Mouse (Mus musculus) macrophage (primary cell): ENCODE measurements around the gene Psmg4. TPM values are rescaled to one million over a fixed set of nuclear protein-coding genes. Genes with fewer than 3 reads are reported as not detected.

Experiments
- H3K27ac ChIP-seq: fragments of 350-480 bp; formaldehyde crosslinking; 2 replicates; pipeline ENCODE4 v1.9.0; 2021
- H3K36me3 ChIP-seq: fragments of 350-480 bp; formaldehyde crosslinking; 2 replicates; pipeline ENCODE4 v1.9.0; 2021; ENCODE audit errors: inconsistent target
- H3K4me3 ChIP-seq: fragments of 350-480 bp; formaldehyde crosslinking; 2 replicates; pipeline ENCODE4 v1.9.0; 2021; ENCODE audit errors: inconsistent target
- H3K79me2 ChIP-seq: fragments of 350-480 bp; formaldehyde crosslinking; 2 replicates; pipeline ENCODE4 v1.9.0; 2021; ENCODE audit errors: inconsistent target
- WGBS: methylation state at CpG from one replicate; pipeline ENCODE4 v1.1.7; 2026; ENCODE audit warnings: inconsistent platforms; ENCODE audit not compliant: missing documents; 5-methylcytosine and 5-hydroxymethylcytosine counted together
- polyA plus RNA-seq: library from polyadenylated mRNA; stranded (reverse); fragments of 250-400 nt; gene quantifications from 3 replicates; pipeline ENCODE4 v1.2.4, GENCODE M21; 2018; ENCODE audit warnings: inconsistent platforms

Gene Psmg4
- polyA plus RNA-seq, 1 experiment from 2014 or later, result 13.9 TPM

DNA sequence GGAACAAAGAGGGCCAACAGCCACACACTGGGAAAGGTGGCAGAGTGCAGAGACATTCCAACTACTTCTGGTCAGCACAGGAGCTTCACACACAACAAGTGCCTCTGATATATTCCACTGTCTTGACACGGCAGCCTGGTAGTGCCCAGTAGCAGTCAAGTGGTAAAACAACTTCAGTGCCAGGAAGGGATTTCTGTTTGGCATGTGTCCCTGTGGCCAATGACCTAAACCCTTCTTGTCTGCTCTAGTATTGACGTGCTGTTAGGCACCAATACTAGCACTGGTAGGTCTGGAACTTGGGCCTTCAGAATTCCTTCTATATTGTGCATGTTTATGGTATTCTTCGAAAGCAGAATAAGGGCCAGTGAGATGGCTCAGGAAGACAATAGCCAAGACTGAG, 42.5 kb downstream of the Psmg4 start:
- H3K36me3 ChIP-seq, result no peaks in the 10 kb centered on the region
- 96% methylated on average over 3 of the region's 3 CpGs for WGBS
- H3K79me2 ChIP-seq, result no peaks in the 10 kb centered on the region
- no peak overlapping the region for H3K4me3 ChIP-seq
- no peak overlapping the region for H3K27ac ChIP-seq

DNA sequence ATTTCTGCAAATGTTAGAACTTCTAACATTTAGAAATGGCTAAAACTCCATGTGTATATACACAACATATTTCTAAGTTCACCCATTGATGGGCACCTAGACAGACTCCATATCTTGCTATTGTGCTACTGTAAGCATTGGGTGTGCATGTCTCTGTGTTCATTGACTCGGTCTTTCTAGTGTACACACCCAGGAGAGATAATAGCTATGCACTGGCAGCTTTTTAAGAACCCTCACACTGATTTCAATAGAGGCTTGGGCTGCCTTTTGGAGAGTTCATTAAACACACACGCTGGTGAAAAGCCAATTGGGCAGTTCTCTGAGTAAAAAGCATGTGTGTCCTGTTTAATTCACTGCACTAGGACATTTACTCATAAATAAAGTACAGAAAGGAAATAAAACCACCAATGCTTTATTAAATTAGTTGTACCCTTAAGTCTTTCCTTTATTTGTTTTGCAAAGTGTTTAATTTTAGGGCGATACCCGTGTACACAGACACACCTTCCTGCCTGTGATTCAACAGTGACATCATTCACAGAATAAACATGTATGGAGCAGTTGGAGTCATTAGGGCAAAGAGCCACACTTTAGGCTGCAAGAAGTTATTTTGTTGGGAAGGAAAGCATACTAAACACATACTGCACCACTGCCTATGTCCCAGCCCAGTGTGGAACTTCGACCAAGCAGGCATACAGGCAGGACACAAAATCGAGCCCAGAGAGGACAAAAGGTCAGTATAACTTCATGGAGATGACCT, 45.1 kb downstream of the Psmg4 start:
- WGBS, result 89% methylated on average over 6 of the region's 6 CpGs

DNA sequence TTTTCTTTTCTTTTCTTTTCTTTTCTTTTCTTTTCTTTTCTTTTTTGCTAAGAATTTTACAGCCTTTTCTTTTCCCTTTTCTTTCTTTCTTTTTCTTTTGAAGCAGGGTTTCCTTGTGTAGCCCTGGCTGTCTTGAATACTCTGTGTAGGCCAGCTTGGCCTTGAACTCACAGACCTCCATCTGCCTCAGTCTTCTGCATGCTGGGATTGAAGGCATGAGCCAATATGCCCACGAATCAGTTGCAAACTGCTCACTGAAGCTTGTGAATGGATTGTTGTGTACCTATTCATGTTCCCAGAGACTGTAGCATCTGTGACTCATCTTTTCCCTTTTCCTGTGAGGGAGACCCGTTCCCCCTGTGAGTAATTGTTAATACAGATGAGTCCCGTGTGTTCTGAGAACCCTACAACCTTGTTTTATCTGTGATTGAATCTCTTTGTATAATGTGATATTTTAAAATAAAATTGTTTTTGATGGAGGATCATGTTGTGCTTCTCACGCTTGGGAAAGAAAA, 48.6 kb downstream of the Psmg4 start:
- 76% methylated on average over 4 of the region's 4 CpGs for WGBS
- no peaks in the 10 kb centered on the region for H3K79me2 ChIP-seq
- no peaks in the 10 kb centered on the region for H3K36me3 ChIP-seq
- H3K27ac ChIP-seq, result no peak overlapping the region
- no peak overlapping the region for H3K4me3 ChIP-seq

More for the DNA sequence above, 45.1 kb downstream of the Psmg4 start:
- no peaks in the 10 kb centered on the region for H3K79me2 ChIP-seq
- no peak overlapping the region for H3K4me3 ChIP-seq
- H3K36me3 ChIP-seq, result no peaks in the 10 kb centered on the region
- no peak overlapping the region for H3K27ac ChIP-seq

DNA sequence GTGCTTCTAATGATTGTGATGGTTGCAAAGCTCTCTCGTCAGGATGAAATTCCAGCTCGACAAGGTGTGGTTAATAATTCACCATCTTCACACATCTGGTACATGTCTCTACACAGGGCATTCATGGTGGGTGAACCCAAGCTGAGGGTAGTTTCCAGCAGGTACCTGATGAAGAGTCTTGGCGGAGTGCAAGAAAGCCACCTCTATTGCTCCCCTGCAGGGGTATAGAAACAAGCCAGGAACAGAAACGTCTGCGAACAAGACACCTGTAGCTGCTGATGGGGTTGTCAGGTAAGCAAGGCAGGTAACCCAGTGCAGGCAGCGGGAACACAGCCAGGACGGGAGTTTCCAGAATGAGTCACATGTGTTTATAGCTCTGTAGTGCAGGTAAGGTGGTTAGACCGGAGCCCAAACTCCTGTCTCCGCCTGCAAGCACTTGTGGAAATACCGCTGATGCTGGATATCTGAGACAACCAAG, 50.0 kb downstream of the Psmg4 start:
- Histone ChIP-seq H3K36me3 (no peaks in the 10 kb centered on the region), H3K27ac (no peak overlapping the region), H3K79me2 (no peaks in the 10 kb centered on the region), H3K4me3 (no peak overlapping the region)
- WGBS, result 88% methylated on average over 10 of the region's 10 CpGs

DNA sequence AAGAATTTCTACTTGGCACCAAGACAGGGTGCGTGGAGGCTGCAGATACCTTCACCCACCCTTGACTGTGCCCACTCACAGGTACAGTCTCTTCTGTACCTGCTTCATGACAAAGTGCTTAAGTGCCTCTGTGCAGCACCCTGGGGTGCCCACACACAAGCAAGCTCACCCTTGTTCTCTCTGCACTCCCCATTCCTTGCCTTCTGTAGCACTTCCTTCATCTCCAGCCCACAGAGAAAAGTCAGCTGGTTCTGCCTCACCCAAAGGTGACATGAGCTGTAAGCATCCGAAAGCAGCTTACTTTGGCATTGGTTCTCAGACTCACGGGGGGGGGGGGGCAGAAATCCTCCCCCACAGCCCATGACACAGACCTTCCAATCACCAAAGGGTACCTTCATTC, 52.1 kb downstream of the Psmg4 start:
- no peaks in the 10 kb centered on the region for H3K36me3 ChIP-seq
- no peak overlapping the region for H3K4me3 ChIP-seq
- 95% methylated on average over 3 of the region's 3 CpGs for WGBS
- H3K79me2 ChIP-seq, result no peaks in the 10 kb centered on the region
- H3K27ac ChIP-seq, result no peak overlapping the region

DNA sequence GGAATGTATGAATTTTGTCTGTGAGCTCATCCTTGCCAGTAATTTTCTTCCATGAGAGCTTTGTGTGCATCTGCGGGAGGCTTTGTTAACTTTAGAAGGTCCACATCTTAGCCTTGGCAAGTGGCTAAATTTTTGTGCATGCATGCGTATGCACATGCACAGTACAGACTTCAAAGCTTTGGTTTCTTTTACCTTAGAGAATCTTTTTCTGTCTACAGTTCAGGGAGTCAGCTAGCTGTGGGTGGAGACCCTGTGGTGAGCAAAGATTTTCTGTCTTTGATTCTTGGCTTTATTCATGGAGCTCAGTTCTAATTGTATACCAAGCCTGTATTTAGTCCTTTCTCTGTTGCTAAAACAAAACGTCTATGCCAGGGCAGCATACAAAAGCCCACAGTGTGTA, 56.0 kb downstream of the Psmg4 start:
- H3K36me3 ChIP-seq, result no peaks in the 10 kb centered on the region

DNA sequence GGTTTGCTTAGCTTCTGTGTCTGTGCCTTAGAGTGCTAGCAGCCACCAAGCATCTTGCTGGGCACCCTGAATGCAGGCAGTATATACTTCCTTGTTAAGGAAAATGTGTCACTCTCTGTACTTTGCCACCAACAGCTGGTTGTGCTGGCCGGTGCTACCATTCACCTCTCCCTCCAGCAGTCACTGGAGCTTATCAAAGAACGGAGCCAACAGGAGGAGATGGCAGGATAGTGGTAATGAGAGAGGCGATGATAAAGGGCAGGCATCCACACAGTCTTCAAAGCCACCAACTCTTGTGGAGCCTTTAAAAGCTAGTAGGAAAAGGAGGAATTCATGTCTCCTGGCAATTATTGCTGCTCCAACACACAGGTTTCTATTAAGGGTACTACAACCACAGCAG, 57.0 kb downstream of the Psmg4 start:
- WGBS, result 84% methylated on average over 3 of the region's 3 CpGs
- Histone ChIP-seq H3K4me3 (no peak overlapping the region), H3K79me2 (no peaks in the 10 kb centered on the region), H3K27ac (no peak overlapping the region), H3K36me3 (no peaks in the 10 kb centered on the region)

More for the DNA sequence above, 56.0 kb downstream of the Psmg4 start:
- no peak overlapping the region for H3K27ac ChIP-seq
- WGBS, result 90% methylated on average over 3 of the region's 3 CpGs
- no peak overlapping the region for H3K4me3 ChIP-seq
- no peaks in the 10 kb centered on the region for H3K79me2 ChIP-seq

DNA sequence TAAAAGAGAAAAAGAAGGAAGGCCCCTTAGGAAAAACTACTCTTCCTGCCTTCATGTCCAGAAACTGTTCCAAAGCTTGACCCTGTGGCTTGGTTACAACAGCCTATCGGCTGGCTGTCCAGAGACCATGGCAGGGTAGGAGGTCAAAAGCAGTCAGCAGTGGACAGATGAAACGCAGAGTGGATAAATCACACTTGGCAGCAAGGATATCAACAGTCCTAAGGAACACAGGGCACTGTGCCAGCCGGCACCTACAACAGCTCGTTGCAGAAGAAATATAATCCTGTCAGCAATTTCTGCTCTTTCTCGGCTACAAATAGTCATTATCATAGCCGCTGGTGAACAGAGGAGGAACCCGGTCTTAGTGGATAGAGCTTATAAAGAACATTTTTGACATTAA, 60.2 kb downstream of the Psmg4 start:
- Histone ChIP-seq H3K36me3 (no peaks in the 10 kb centered on the region), H3K4me3 (no peak overlapping the region), H3K27ac (no peak overlapping the region), H3K79me2 (no peaks in the 10 kb centered on the region)
- WGBS, result 93% methylated on average over 7 of the region's 7 CpGs

DNA sequence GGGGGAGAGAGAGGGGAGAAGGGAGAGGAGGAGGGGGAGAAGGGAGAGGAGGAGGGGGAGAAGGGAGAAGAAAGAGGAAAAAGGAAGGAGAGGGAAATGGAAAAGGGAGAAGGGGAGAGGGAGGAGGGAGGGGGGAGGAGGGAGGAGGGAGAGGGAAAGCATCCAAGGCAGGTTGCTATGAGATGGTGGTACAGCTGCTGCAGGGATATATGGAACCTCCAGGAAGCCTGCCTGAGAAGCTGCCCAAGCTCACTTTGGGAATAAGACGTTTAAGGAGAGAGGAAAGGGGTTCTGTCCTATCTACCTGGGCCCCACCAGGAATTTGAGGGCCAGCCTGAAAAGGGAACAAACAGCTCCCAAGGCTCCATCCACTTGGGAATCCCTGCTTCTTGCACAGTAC, 64.2 kb downstream of the Psmg4 start:
- Histone ChIP-seq H3K27ac (no peak overlapping the region), H3K79me2 (no peaks in the 10 kb centered on the region), H3K36me3 (no peaks in the 10 kb centered on the region), H3K4me3 (no peak overlapping the region)
- 83% methylated on average over 1 of the region's 1 CpGs for WGBS

Other genes with a start within 250 kb of the Psmg4 start
- 31.7 to 46.3 TPM (median 42.0 TPM) in 3 replicates for gene Nqo2, start 198.3 kb upstream of the Psmg4 start, polyA plus RNA-seq
- 61.5 to 114 TPM (median 61.6 TPM) in 3 replicates for gene Ripk1, start 160.6 kb upstream of the Psmg4 start, polyA plus RNA-seq
- 845 to 1,624 TPM (median 1,052 TPM) in 3 replicates for gene Serpinb6a, start 160.2 kb upstream of the Psmg4 start, polyA plus RNA-seq
- 16.8 to 29.1 TPM (median 24.2 TPM) in 3 replicates for gene Bphl, start 125.4 kb upstream of the Psmg4 start, polyA plus RNA-seq
- 162 to 260 TPM (median 170 TPM) in 3 replicates for gene Tubb2a, start 85.0 kb upstream of the Psmg4 start, polyA plus RNA-seq
- 3.6 to 6.5 TPM (median 5.1 TPM) in 3 replicates for gene Tubb2b, start 32.5 kb upstream of the Psmg4 start, polyA plus RNA-seq
- 0.16 to 0.39 TPM (median 0.37 TPM) in 3 replicates for gene Slc22a23, start 182.2 kb downstream of the Psmg4 start, polyA plus RNA-seq